Mouse (Mus musculus) lung, adult 2 months (tissue): Measurements from ENCODE around the gene Sfta2. TPM values are rescaled to one million over a fixed set of nuclear protein-coding genes. Genes with fewer than 3 reads are reported as not detected.
A peak's percentile ranks its signal among the peaks of the same experiment; 100 is the strongest.

Experiments
- DNase-seq: peaks from one replicate; pipeline ENCODE4 v3.0.0; 2022
- H3K4me1 ChIP-seq: fragments of 200-500 bp; 2 replicates; pipeline ENCODE4 v1.6.1; 2011; ENCODE audit warnings: low read length; ENCODE audit not compliant: control insufficient read depth, insufficient read depth
- H3K4me3 ChIP-seq: fragments of 200-500 bp; replicated peaks from 2 replicates; pipeline ENCODE3; 2011; ENCODE audit warnings: low read depth, mild to moderate bottlenecking, control low read depth, low read length; ENCODE audit errors: extremely low read depth
- CTCF ChIP-seq: fragments of 200-500 bp; IDR thresholded peaks from 2 replicates; pipeline ENCODE4 v1.5.1; 2011; ENCODE audit warnings: mild to moderate bottlenecking, low read length, control low read depth; ENCODE audit not compliant: insufficient read depth
- POLR2A ChIP-seq: fragments of 200-500 bp; IDR thresholded peaks from 2 replicates; pipeline ENCODE4 v1.6.1; 2011; ENCODE audit warnings: low read depth, mild to moderate bottlenecking, control low read depth, low read length, borderline replicate concordance; ENCODE audit errors: extremely low read depth
- WGBS: fragments of 180-500 bp; shearing (Covaris S2); methylation state at CpG from one replicate; pipeline ENCODE4 v1.1.7; 2018; 5-methylcytosine and 5-hydroxymethylcytosine counted together
- polyA plus RNA-seq: library from polyadenylated mRNA; depleted of rRNA; stranded (reverse); fragments of >200 nt; gene quantifications from 2 replicates; pipeline ENCODE4 v1.2.3, GENCODE M21; 2012; rRNA removed

Gene Sfta2
- polyA plus RNA-seq: 257 and 330 TPM in 2 replicates

GRCm38 (mm10) chr17:35601249-35601648, at the start of gene Sfta2:
Gene Sfta2 (plus strand): TSS chr17:35601549.
- no peak for TF ChIP-seq CTCF
- TF ChIP-seq POLR2A: no peak
- WGBS: 56% methylated on average over 2 of the region's 2 CpGs
- DNase-seq: no peak
- Histone ChIP-seq H3K4me3 (no peak within 1 kb of the TSS), H3K4me1 (no peaks in the 10 kb centered on the region)

DNA sequence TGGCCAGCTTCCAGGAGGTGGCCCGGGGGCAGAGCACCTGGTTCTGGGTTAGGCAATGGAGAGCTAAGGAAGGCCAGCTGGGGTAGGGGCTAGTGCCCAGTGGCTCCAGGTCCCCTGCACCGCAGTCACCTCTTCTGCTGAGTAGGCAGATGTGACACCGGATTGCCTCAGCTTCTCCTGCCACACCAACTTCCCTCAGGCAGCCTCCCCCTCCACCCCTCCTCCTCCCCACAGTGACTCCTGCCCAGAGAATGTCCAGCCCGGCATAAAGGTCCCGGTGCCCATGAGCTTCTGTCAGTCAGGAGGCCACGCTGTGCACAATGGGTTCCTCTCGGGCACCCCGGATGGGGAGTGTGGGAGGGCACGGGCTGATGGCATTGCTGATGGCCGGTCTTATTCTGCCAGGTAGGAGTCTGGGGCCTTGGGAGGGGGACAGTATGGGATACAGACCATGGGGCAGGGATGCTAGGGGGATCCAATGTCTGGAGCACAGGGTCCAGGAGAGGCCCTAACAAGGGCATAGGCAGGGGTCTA, 49.4 kb upstream of the Sfta2 start, which contains the start of gene Cdsn:
TSS of gene Cdsn (plus strand) at position 248 of the 534 bp plus-strand sequence.
- peaks cover 4% of the 10 kb centered on the region for H3K4me1 ChIP-seq
- DNase-seq: no peak
- no peak within 1 kb of the TSS for H3K4me3 ChIP-seq
- TF ChIP-seq POLR2A (no peak), CTCF (no peak)
- WGBS: 82% methylated on average over 10 of the region's 10 CpGs

DNA sequence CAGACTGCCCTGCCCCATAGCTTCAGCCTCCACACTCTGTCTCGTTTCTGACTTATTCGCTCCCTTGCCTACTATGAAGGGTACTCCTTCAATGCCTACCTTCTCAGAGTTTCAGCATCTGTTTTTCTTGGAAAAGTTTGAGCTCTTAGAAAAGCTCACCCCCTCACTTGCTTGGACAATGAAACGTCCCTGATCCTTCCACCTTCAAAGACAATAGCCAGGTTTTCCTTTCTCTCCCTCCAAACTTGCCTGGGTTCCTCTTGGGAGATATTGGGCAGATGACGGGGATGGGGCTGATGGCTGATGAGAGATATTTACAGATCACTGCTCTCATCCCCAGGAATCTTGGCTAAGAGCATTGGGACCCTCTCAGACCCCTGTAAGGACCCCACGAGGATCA, 47.0 kb upstream of the Sfta2 start:
- no peak for DNase-seq
- Histone ChIP-seq H3K4me1 (no peaks in the 10 kb centered on the region; the same call in 1 of the 2 replicates), H3K4me3 (no peak overlapping the region)
- WGBS: 79% methylated on average over 5 of the region's 5 CpGs
- TF ChIP-seq POLR2A: no peak
- TF ChIP-seq CTCF: no peak

GRCm38 (mm10) chr17:35554761-35555397, 46.5 kb upstream of the Sfta2 start:
- DNase-seq: no peak
- TF ChIP-seq POLR2A (no peak), CTCF (no peak)
- WGBS: 88% methylated on average over 18 of the region's 18 CpGs
- no peaks in the 10 kb centered on the region for H3K4me1 ChIP-seq
- H3K4me3 ChIP-seq: no peak overlapping the region

DNA sequence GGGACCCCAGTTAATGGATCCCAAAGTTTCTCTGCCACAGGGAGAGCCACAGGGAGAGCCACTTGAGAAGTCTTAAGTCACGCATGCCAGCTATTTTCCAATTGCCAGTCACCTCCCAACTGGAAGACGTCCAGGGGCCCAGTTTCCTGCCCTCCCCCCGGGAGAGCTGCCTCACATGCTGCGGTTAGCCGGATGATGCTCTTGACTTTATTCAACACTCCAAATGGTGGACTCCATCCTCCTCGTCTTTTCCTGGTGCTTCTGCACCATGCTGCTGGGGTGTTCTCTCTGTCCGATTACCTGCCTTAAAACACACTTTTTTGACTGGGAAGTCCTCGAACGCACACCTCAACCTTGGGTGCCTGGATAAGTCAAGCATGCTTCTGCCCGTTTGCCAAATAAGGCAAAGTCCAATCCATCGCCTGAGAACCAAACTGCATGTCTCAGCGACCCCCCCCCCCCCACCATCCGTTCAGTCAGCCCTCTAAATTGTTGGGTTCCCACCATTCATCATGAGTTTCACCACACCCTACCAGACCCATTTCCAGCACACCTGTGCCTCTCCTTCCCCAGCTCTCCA, 45.1 kb upstream of the Sfta2 start:
- DNase-seq: no peak
- 80% methylated on average over 13 of the region's 13 CpGs for WGBS
- no peak for TF ChIP-seq POLR2A
- no peak for TF ChIP-seq CTCF
- Histone ChIP-seq H3K4me3 (no peak overlapping the region), H3K4me1 (no peaks in the 10 kb centered on the region)

DNA sequence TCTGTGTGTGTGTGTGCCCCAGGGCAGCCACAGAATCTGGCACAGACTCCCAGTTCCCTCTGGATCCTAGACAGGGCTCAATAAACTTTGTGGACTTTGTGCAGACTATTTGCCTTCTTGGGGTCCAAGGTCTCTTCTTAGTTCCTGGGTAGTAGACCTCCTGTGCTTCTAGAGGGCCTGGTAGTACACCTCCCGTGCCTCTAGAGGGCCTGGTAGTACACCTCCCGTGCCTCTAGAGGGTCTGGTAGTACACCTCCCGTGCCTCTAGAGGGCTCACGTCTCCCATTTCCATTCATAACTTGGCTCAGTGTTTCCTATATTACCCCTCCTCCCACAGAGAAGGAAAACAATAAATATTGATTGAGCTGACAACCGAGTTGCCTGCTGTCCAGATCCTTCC, 44.5 kb upstream of the Sfta2 start:
- WGBS: 26% methylated on average over 5 of the region's 5 CpGs
- DNase-seq: no peak
- no peak overlapping the region for H3K4me3 ChIP-seq
- H3K4me1 ChIP-seq: no peaks in the 10 kb centered on the region
- TF ChIP-seq POLR2A: no peak
- TF ChIP-seq CTCF: peak; percentile 87

DNA sequence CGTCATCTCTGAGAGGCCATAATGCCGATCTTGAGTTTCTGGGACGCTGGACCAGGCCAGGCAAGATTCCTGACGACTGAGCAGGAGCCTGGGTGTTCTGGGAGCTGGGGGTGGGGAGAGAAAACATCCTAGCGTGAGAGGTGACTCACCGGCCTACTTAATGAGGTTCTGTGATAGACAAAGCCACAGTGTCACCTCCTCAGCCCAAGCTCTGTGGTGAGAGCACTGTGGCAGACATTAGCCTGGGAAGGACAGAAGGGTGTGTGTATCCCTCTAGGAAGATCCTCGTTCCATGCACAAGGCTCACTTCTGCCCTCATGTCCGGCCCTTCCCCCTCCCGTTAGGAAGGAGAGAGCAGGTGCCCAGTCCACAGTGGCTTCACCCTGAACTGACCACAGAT, 44.0 kb upstream of the Sfta2 start:
- Histone ChIP-seq H3K4me3 (no peak overlapping the region), H3K4me1 (no peaks in the 10 kb centered on the region)
- 62% methylated on average over 9 of the region's 9 CpGs for WGBS
- no peak for DNase-seq
- no peak for TF ChIP-seq CTCF
- TF ChIP-seq POLR2A: no peak

DNA sequence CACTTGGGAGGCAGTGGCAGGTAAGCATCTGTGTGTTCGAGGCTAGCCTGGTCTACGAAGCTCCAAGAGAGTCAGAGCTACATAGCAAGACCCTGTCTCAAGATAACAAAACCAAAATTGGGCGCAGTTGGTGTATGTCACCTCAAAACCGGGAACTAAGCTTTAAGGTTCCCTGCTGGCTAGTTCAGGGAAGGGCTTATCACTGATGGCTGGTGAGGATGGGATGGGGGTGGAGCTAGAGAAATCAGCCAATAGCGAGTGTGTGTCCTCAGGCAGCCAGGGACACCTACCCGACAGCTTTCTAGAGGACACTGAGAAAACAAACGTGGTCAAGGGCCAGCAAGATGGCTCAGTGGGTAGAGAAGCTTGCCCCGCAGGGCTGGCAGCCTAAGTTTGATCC, 43.1 kb upstream of the Sfta2 start:
- TF ChIP-seq CTCF (no peak), POLR2A (no peak)
- H3K4me1 ChIP-seq: no peaks in the 10 kb centered on the region
- WGBS: 58% methylated on average over 8 of the region's 8 CpGs
- no peak for DNase-seq
- H3K4me3 ChIP-seq: no peak overlapping the region

GRCm38 (mm10) chr17:35567150-35567549, 34.2 kb upstream of the Sfta2 start, which contains the start of gene 2300002M23Rik:
Gene 2300002M23Rik (plus strand): TSS chr17:35567450.
- 54% methylated on average over 3 of the region's 3 CpGs for WGBS
- H3K4me1 ChIP-seq: no peaks in the 10 kb centered on the region
- TF ChIP-seq POLR2A (no peak), CTCF (no peak)
- DNase-seq: no peak
- no peak within 1 kb of the TSS for H3K4me3 ChIP-seq

- no peaks in the 10 kb centered on the region for H3K4me1 ChIP-seq
- DNase-seq: no peak
- no peak overlapping the region for H3K4me3 ChIP-seq
- 23% methylated on average over 9 of the region's 9 CpGs for WGBS
- no peak for TF ChIP-seq CTCF
- no peak for TF ChIP-seq POLR2A
Observed at GRCm38 (mm10) chr17:35567767-35568166, 33.6 kb upstream of the Sfta2 start.
